Mouse (Mus musculus): Measurements from ENCODE around the gene Ptpn11. TPM values are rescaled to one million over a fixed set of nuclear protein-coding genes. Genes with fewer than 3 reads are reported as not detected.
"Not testable (repeated sequence)": the region's sequence is repeated elsewhere in the genome, so short reads cannot be mapped to it uniquely, and the experiment has no call there.

Gene Ptpn11
- total RNA-seq, 1 experiment: 40.2 TPM

DNA sequence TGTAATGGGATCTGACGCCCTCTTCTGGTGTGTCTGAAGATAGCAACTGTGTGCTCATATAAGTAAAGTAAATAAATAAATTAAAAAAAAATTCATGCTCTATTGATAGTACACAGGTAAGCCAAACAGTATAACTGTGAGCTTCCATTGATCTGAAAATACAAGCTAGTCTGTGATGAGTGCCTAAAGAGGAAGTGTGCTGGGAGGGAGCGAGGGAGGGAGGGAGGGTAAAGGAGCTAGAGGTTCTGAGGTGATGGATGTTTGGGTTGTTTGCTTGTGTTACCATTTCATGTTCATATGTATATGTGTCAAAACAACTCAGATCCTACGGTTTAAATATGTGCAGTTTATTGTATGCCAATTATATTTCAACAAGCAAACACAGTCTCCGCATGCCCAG, 35.6 kb upstream of the Ptpn11 start:
- TF ChIP-seq CHD2 (IDR thresholded peaks at IDR 0.05; ENCODE audit: low read depth, low read length) (no peak), ZC3H11A (IDR thresholded peaks at IDR 0.05; ENCODE audit: borderline replicate concordance, low read depth, low read length) (no peak), ZNF384 (IDR thresholded peaks at IDR 0.05; ENCODE audit: low read depth, low read length) (no peak), MAFK (IDR thresholded peaks at IDR 0.05; ENCODE audit: insufficient read depth, low read depth, low read length) (no peak), HCFC1 (IDR thresholded peaks at IDR 0.05; ENCODE audit: borderline replicate concordance, insufficient read depth, low read length) (no peak)
- Histone ChIP-seq H3K27ac (ENCODE audit: insufficient read depth, low read depth, low read length, poor library complexity, severe bottlenecking) (no peak overlapping the region), H3K36me3 (ENCODE audit: control insufficient read depth, insufficient read depth, low read length, poor library complexity, severe bottlenecking) (no peaks in the 10 kb centered on the region), H3K4me1 (ENCODE audit: control insufficient read depth in 2 of 2, insufficient read depth in 2 of 2, low read length in 2 of 2, poor library complexity in 1 of 2) (0 out of 4 replicates have a peak, but pooled peaks cover under 1 to 2% of the 10 kb centered on the region in 2 experiments), H3K9me3 (ENCODE audit: control insufficient read depth, insufficient read depth, low read depth, low read length) (no peaks in the 10 kb centered on the region), H3K9ac (ENCODE audit: insufficient read depth, low read depth, low read length, poor library complexity, severe bottlenecking) (no peak overlapping the region), H3K4me3 (ENCODE audit: insufficient read depth in 1 of 2, low read depth in 1 of 2, low read length in 2 of 2, poor library complexity in 1 of 2, severe bottlenecking in 1 of 2) (no peak overlapping the region)
- no peak for DNase-seq (ENCODE audit: low read depth, low spot score)
- in situ Hi-C loops (cut with MboI; ENCODE audit: low sequenced_read_pairs in 2 of 2, unreplicated experiment in 2 of 2): no loop called here

- H3K4me1 ChIP-seq (ENCODE audit: control insufficient read depth in 2 of 2, insufficient read depth in 2 of 2, low read length in 2 of 2, poor library complexity in 1 of 2): 0 out of 4 replicates have a peak, but pooled peaks cover 2% of the 10 kb centered on the region in 2 experiments
- H3K36me3 ChIP-seq (ENCODE audit: control insufficient read depth, insufficient read depth, low read length, poor library complexity, severe bottlenecking): no peaks in the 10 kb centered on the region
- no peaks in the 10 kb centered on the region for H3K9me3 ChIP-seq (ENCODE audit: control insufficient read depth, insufficient read depth, low read depth, low read length)
- no peak overlapping the region for H3K27ac ChIP-seq (ENCODE audit: insufficient read depth, low read depth, low read length, poor library complexity, severe bottlenecking)
- no peak overlapping the region for H3K9ac ChIP-seq (ENCODE audit: insufficient read depth, low read depth, low read length, poor library complexity, severe bottlenecking)
- no peak overlapping the region for H3K4me3 ChIP-seq (ENCODE audit: insufficient read depth in 1 of 2, low read depth in 1 of 2, low read length in 2 of 2, poor library complexity in 1 of 2, severe bottlenecking in 1 of 2)
- DNase-seq (ENCODE audit: low read depth, low spot score): no peak
- in situ Hi-C loops (cut with MboI; ENCODE audit: low sequenced_read_pairs in 2 of 2, unreplicated experiment in 2 of 2): no loop called here
- TF ChIP-seq CHD2 (IDR thresholded peaks at IDR 0.05; ENCODE audit: low read depth, low read length) (no peak), MAFK (IDR thresholded peaks at IDR 0.05; ENCODE audit: insufficient read depth, low read depth, low read length) (no peak), ZC3H11A (IDR thresholded peaks at IDR 0.05; ENCODE audit: borderline replicate concordance, low read depth, low read length) (no peak), ZNF384 (IDR thresholded peaks at IDR 0.05; ENCODE audit: low read depth, low read length) (no peak), HCFC1 (IDR thresholded peaks at IDR 0.05; ENCODE audit: borderline replicate concordance, insufficient read depth, low read length) (no peak)
These were observed 35.2 kb upstream of the Ptpn11 start for GRCm38 (mm10) chr5:121226406-121226805.

- TF ChIP-seq CHD2 (IDR thresholded peaks at IDR 0.05; ENCODE audit: low read depth, low read length): no peak
- TF ChIP-seq HCFC1 (IDR thresholded peaks at IDR 0.05; ENCODE audit: borderline replicate concordance, insufficient read depth, low read length): no peak
- TF ChIP-seq ZNF384 (IDR thresholded peaks at IDR 0.05; ENCODE audit: low read depth, low read length): no peak
- TF ChIP-seq ZC3H11A (IDR thresholded peaks at IDR 0.05; ENCODE audit: borderline replicate concordance, low read depth, low read length): no peak
- TF ChIP-seq MAFK (IDR thresholded peaks at IDR 0.05; ENCODE audit: insufficient read depth, low read depth, low read length): no peak
- no peak overlapping the region for H3K4me3 ChIP-seq (ENCODE audit: insufficient read depth in 1 of 2, low read depth in 1 of 2, low read length in 2 of 2, poor library complexity in 1 of 2, severe bottlenecking in 1 of 2)
- in situ Hi-C loops (cut with MboI; ENCODE audit: low sequenced_read_pairs in 2 of 2, unreplicated experiment in 2 of 2): no loop called here
- no peaks in the 10 kb centered on the region for H3K36me3 ChIP-seq (ENCODE audit: control insufficient read depth, insufficient read depth, low read length, poor library complexity, severe bottlenecking)
- no peaks in the 10 kb centered on the region for H3K9me3 ChIP-seq (ENCODE audit: control insufficient read depth, insufficient read depth, low read depth, low read length)
- H3K27ac ChIP-seq (ENCODE audit: insufficient read depth, low read depth, low read length, poor library complexity, severe bottlenecking): no peak overlapping the region
- no peak for DNase-seq (ENCODE audit: low read depth, low spot score)
- no peak overlapping the region for H3K9ac ChIP-seq (ENCODE audit: insufficient read depth, low read depth, low read length, poor library complexity, severe bottlenecking)
- peaks cover 2% of the 10 kb centered on the region in 2 experiments; a peak in 1 of 4 replicates for H3K4me1 ChIP-seq (ENCODE audit: control insufficient read depth in 2 of 2, insufficient read depth in 2 of 2, low read length in 2 of 2, poor library complexity in 1 of 2)
These were observed 34.7 kb upstream of the Ptpn11 start for GRCm38 (mm10) chr5:121225854-121226253.

DNA sequence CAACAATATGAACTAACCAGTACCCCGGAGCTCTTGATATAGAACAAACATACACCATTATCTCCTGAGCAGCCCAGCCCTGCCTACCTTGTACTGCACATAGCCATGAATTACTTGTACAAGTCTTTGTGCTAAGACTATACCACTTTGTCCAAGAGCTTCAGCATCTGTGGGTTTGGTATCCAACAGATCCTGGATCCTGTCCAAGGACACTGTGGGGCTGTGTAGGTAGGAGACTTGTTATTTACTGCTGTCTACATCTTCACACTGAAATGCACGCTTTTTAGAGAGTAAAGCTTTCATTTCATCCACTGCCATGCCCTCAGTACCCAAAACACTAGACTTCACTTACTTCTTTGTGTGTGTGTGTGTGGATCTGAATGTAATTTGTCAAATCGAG, 33.7 kb upstream of the Ptpn11 start:
- Histone ChIP-seq H3K4me1 (ENCODE audit: control insufficient read depth in 2 of 2, insufficient read depth in 2 of 2, low read length in 2 of 2, poor library complexity in 1 of 2) (peaks cover 0 to 2% of the 10 kb centered on the region in 2 experiments; a peak in 1 of 4 replicates), H3K27ac (ENCODE audit: insufficient read depth, low read depth, low read length, poor library complexity, severe bottlenecking) (no peak overlapping the region), H3K9me3 (ENCODE audit: control insufficient read depth, insufficient read depth, low read depth, low read length) (no peaks in the 10 kb centered on the region), H3K9ac (ENCODE audit: insufficient read depth, low read depth, low read length, poor library complexity, severe bottlenecking) (no peak overlapping the region), H3K36me3 (ENCODE audit: control insufficient read depth, insufficient read depth, low read length, poor library complexity, severe bottlenecking) (no peaks in the 10 kb centered on the region), H3K4me3 (ENCODE audit: insufficient read depth in 1 of 2, low read depth in 1 of 2, low read length in 2 of 2, poor library complexity in 1 of 2, severe bottlenecking in 1 of 2) (no peak overlapping the region)
- TF ChIP-seq MAFK (IDR thresholded peaks at IDR 0.05; ENCODE audit: insufficient read depth, low read depth, low read length) (no peak), HCFC1 (IDR thresholded peaks at IDR 0.05; ENCODE audit: borderline replicate concordance, insufficient read depth, low read length) (no peak), ZC3H11A (IDR thresholded peaks at IDR 0.05; ENCODE audit: borderline replicate concordance, low read depth, low read length) (no peak), ZNF384 (IDR thresholded peaks at IDR 0.05; ENCODE audit: low read depth, low read length) (no peak), CHD2 (IDR thresholded peaks at IDR 0.05; ENCODE audit: low read depth, low read length) (no peak)
- DNase-seq (ENCODE audit: low read depth, low spot score): no peak
- in situ Hi-C loops (cut with MboI; ENCODE audit: low sequenced_read_pairs in 2 of 2, unreplicated experiment in 2 of 2): no loop called here

DNA sequence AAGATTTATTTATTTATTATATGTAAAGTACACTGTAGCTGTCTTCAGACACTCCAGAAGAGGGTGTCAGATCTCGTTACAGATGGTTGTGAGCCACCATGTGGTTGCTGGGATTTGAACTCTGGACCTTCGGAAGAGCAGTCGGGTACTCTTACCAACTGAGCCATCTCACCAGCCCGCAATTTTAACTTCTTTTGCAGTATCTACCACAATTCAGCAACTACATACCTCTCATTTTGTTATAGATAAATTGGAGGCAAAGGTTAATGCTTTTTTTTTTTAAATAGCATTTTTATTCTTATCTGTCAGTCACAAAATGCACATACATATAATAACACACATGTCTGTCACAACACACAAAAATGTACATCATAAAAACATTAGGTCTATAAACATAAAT, 32.8 kb upstream of the Ptpn11 start:
- DNase-seq (ENCODE audit: low read depth, low spot score); H3K4me3 ChIP-seq (ENCODE audit: insufficient read depth in 1 of 2, low read depth in 1 of 2, low read length in 2 of 2, poor library complexity in 1 of 2, severe bottlenecking in 1 of 2); H3K36me3 ChIP-seq (ENCODE audit: control insufficient read depth, insufficient read depth, low read length, poor library complexity, severe bottlenecking); H3K9me3 ChIP-seq (ENCODE audit: control insufficient read depth, insufficient read depth, low read depth, low read length); H3K9ac ChIP-seq (ENCODE audit: insufficient read depth, low read depth, low read length, poor library complexity, severe bottlenecking); H3K4me1 ChIP-seq (ENCODE audit: control insufficient read depth in 2 of 2, insufficient read depth in 2 of 2, low read length in 2 of 2, poor library complexity in 1 of 2); H3K27ac ChIP-seq (ENCODE audit: insufficient read depth, low read depth, low read length, poor library complexity, severe bottlenecking); in situ Hi-C loops (cut with MboI; ENCODE audit: low sequenced_read_pairs in 2 of 2, unreplicated experiment in 2 of 2): not testable (repeated sequence)

Data from ES-E14 (cell line).